ENCODE assay signal across 9 mouse cellular contexts in the genomic region with DNA sequence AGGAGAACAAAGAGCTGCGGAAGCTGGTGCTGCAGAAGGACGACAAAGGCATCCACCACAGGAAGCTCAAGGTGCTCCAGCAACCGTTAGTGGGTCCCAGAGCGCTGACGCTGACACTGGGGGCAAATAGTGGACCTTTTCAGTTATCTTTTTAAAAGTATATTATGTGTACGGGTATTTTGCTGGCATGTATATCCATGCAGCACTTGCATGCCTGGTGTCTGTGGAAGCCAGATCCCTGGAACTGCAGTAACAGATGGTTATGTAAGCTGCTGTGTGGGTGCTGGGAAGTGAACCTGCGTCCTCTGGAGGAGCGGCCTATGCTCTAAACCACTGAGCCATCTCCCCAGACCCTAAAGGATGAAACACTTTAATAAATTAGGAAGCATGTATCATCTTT. TPM values are rescaled to one million over a fixed set of nuclear protein-coding genes. Genes with fewer than 3 reads are reported as not detected.
DNase-seq lines count a peak whose midpoint lies in the region.
"Had no signal": no experiment of that assay in that cellular context is flagged by ENCODE, and none has a peak within 500 bp of the region (broad histone marks: within the 10 kb centered on the region; RNA-seq: fewer than 3 reads in every experiment).

No protein-coding gene starts in this region.

- DNase-seq in left cerebral cortex, adult 9 months (ENCODE audit: low spot score in 2 of 2) = peak; percentile 22 to 49
- DNase-seq in left cerebral cortex, postnatal 14 days (ENCODE audit: low spot score in 2 of 2) = no peak
- DNase-seq in frontal cortex, postnatal 36 days (ENCODE audit: low spot score in 2 of 2) = peak; percentile 32 to 58
- peak; percentile 42 to 62 for DNase-seq in layer of hippocampus, adult 8-10 months (ENCODE audit: low spot score in 2 of 2)
- DNase-seq in left cerebral cortex, postnatal 36 days (ENCODE audit: low spot score in 2 of 2) = peak; percentile 29 to 31
- DNase-seq in kidney, adult 8-10 months = no peak
- no peak for DNase-seq in lung, postnatal 14 days
- DNase-seq: cerebellum, adult 8-10 months; midbrain, embryonic 14.5 days had no signal

- intact Hi-C loops in left cerebral cortex, postnatal 14 days (cut with DNase I) = no loop called here
- intact Hi-C loops in left cerebral cortex, postnatal 36 days (cut with DNase I) = no loop called here

RNA-seq across cellular contexts. Expression of a gene that starts 26.4 kb away (rescaled TPM):
- 100 to 1,000 TPM; 116 to 119 TPM for total RNA-seq in left cerebral cortex, postnatal 14 days (2021)
- 100 to 1,000 TPM in 3 of 4 experiments, 10 to 100 TPM in 1; 97.8 to 109 (median 104) TPM for total RNA-seq in layer of hippocampus, adult 8-10 months (2022)
- total RNA-seq in left cerebral cortex, postnatal 36 days (2021) = 100 to 1,000 TPM; 109 to 113 TPM

Comparison
In these comparisons a context has a peak if more than half of its experiments do, and no peak if none do; other contexts are left out.
1. DNase-seq: peak in left cerebral cortex, adult 9 months (2 of 2), frontal cortex, postnatal 36 days (2 of 2), layer of hippocampus, adult 8-10 months (2 of 2) and left cerebral cortex, postnatal 36 days (2 of 2); none in left cerebral cortex, postnatal 14 days (0 of 2), kidney, adult 8-10 months (0 of 2) and lung, postnatal 14 days (single experiment).